Mouse (Mus musculus) embryonic facial prominence, embryonic 10.5 days (tissue): ENCODE measurements around the gene Olfr692. TPM values are rescaled to one million over a fixed set of nuclear protein-coding genes. Genes with fewer than 3 reads are reported as not detected.
"Not testable (repeated sequence)": the region's sequence is repeated elsewhere in the genome, so short reads cannot be mapped to it uniquely, and the experiment has no call there.

Experiments
- DNase-seq: peaks from one replicate; pipeline ENCODE4 v3.0.0-alpha.2; 2017; ENCODE audit warnings: low spot score
- H3K27ac ChIP-seq: fragments of 300-500 bp; sonication (generic); replicated peaks from 2 replicates; pipeline ENCODE4 v1.5.1; 2016; ENCODE audit warnings: mild to moderate bottlenecking
- H3K27me3 ChIP-seq: fragments of 300-500 bp; sonication (generic); replicated peaks from 2 replicates; pipeline ENCODE4 v1.6.1; 2016; ENCODE audit warnings: low read depth, mild to moderate bottlenecking; ENCODE audit not compliant: poor library complexity, severe bottlenecking
- H3K36me3 ChIP-seq: fragments of 300-500 bp; sonication (generic); replicated peaks from 2 replicates; pipeline ENCODE4 v1.6.1; 2016; ENCODE audit warnings: mild to moderate bottlenecking, moderate library complexity
- H3K4me1 ChIP-seq: fragments of 300-500 bp; sonication (generic); 2 replicates; pipeline ENCODE4 v1.6.1; 2016
- H3K4me3 ChIP-seq: fragments of 300-500 bp; sonication (generic); 2 replicates; pipeline ENCODE4 v1.5.1; 2016; ENCODE audit warnings: mild to moderate bottlenecking, moderate library complexity
- H3K9me3 ChIP-seq: fragments of 300-500 bp; sonication (generic); 2 replicates; pipeline ENCODE4 v1.6.1; 2016; ENCODE audit warnings: mild to moderate bottlenecking
- WGBS: fragments of 180-500 bp; shearing (Covaris S2); methylation state at CpG from one replicate; pipeline ENCODE4 v1.1.7; 2016; 5-methylcytosine and 5-hydroxymethylcytosine counted together
- polyA plus RNA-seq: library from polyadenylated mRNA; unstranded; fragments of >200 nt; fragmentation: Nextera tagmentation; extraction: Ambion mirVana; gene quantifications from 2 replicates; pipeline ENCODE4 v1.2.1, GENCODE M21; 2016

Gene Olfr692
- polyA plus RNA-seq: not detected in 2 replicates

DNA sequence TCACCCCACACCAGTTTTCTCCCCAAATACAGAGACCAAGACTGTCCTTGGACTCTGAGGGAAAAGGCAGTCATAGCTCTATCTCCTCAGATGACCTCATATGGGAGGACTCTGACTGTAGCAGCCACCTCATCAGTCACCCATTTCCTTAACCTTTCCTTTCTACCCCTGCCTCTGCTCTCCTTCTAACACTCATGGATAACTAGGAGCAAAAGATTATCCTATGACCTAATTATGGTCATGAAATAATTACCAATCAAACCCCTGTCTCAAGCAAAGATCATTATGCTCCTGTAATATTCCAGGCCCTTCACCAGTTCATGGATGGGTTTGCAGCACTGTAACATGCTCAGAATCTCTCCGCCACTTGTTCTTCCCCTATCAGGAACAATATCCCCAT, at the start of gene Olfr692:
Gene Olfr692 (plus strand): TSS at position 301 of the 400 bp plus-strand sequence.
- no peak within 1 kb of the TSS for H3K27ac ChIP-seq
- no peaks in the 10 kb centered on the region for H3K9me3 ChIP-seq
- H3K27me3 ChIP-seq: no peaks in the 10 kb centered on the region
- 98% methylated on average over 1 of the region's 1 CpGs for WGBS
- no peaks in the 10 kb centered on the region for H3K4me1 ChIP-seq
- H3K36me3 ChIP-seq: peaks cover 14% of the 10 kb centered on the region
- no peak for DNase-seq
- no peak within 1 kb of the TSS for H3K4me3 ChIP-seq

DNA sequence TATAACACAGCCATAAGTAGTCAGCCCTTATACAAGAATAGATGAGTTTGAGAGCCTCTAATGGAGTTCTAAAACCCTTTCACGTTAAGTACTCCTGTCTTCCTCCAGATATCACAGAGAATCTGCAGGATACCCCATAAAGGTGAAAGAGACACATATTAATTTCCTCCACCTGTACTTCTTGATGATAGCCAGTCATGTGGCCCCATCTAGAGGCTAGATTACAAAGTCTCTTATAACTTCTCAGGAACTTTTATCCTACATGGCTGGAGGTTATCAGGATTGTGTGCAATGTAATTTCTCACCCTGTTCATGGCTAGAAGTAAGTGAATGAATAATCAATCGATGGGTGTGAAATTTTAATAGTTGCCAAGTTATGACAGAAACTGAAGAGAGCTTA, 42.7 kb upstream of the Olfr692 start:
- 80% methylated on average over 2 of the region's 2 CpGs for WGBS
- no peaks in the 10 kb centered on the region for H3K4me1 ChIP-seq
- no peak overlapping the region for H3K4me3 ChIP-seq
- H3K36me3 ChIP-seq: no peaks in the 10 kb centered on the region
- no peaks in the 10 kb centered on the region for H3K9me3 ChIP-seq
- DNase-seq: no peak
- no peak overlapping the region for H3K27ac ChIP-seq
- H3K27me3 ChIP-seq: no peaks in the 10 kb centered on the region

DNA sequence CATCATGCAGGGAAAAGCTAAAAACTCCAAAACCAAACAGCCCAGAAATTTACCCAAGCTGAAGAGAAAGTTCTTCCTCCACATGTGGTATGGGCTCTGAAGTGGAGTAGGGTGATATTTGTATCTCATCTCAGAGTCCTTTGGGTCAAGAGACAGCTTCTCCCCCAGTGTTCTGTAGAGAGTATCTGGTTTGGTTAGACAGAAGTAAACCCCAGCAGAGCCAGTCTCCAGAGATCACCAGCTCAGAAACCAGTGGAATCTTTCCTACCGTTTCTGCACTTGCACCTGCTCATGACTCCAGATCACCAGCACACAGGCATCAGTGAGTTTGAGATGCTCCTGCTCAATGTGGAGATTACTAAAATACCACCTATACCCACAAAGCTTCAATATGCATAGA, 34.0 kb upstream of the Olfr692 start, which contains the start of gene Olfr690:
Gene Olfr690 (minus strand): TSS at position 101 of the 400 bp plus-strand sequence.
- H3K4me1 ChIP-seq: no peaks in the 10 kb centered on the region
- no peaks in the 10 kb centered on the region for H3K36me3 ChIP-seq
- DNase-seq: no peak
- H3K27me3 ChIP-seq: no peaks in the 10 kb centered on the region
- no peaks in the 10 kb centered on the region for H3K9me3 ChIP-seq
- 78% methylated on average over 1 of the region's 1 CpGs for WGBS
- H3K27ac ChIP-seq: no peak within 1 kb of the TSS
- no peak within 1 kb of the TSS for H3K4me3 ChIP-seq

DNA sequence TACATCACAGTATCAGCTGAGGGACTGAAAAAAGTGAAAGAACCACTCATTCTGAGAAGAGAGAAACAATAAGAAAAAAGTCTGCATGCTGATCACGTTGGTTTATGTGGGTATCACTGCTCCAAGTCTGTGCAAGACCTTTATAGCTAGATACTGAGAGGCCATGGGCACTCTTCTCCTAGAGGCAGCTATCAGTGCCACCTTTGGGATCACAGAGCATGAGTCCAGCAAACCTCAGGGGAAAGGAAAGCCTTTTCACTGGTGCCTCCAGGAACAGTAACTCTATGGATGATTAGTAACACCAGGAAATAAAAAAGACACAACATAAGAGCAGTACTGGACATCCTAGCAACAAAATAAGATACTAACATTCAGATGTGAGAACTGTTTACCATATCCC, 25.9 kb upstream of the Olfr692 start, which contains the start of gene Olfr691:
Gene Olfr691 (minus strand): TSS at position 101 of the 400 bp plus-strand sequence.
- H3K4me3 ChIP-seq: no peak within 1 kb of the TSS
- H3K36me3 ChIP-seq: no peaks in the 10 kb centered on the region
- H3K4me1 ChIP-seq: no peaks in the 10 kb centered on the region
- H3K9me3 ChIP-seq: no peaks in the 10 kb centered on the region
- H3K27me3 ChIP-seq: no peaks in the 10 kb centered on the region
- DNase-seq: no peak
- no peak within 1 kb of the TSS for H3K27ac ChIP-seq
- 54% methylated on average over 1 of the region's 1 CpGs for WGBS

DNA sequence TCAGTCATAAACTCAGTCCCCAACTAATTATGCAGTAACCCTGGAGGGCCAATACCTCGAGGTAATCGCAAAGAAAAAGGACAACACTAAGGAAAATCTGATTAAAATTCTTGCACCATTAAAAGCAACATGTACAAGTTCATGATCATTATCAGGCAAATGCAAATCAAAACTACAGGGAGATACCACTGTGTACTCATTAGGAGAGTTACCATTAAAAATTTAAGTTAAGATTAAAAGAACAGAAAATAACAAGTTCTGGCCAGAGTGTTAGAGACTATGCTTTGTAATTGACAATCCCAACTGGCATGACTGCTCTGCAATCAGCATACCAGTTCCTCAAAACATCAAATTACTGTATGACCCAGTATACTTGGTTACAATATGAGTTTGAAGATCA, 25.3 kb upstream of the Olfr692 start:
- WGBS: 77% methylated on average over 2 of the region's 2 CpGs
- H3K27me3 ChIP-seq: no peaks in the 10 kb centered on the region
- no peak for DNase-seq
- H3K36me3 ChIP-seq: no peaks in the 10 kb centered on the region
- H3K27ac ChIP-seq: no peak overlapping the region
- no peaks in the 10 kb centered on the region for H3K4me1 ChIP-seq
- no peak overlapping the region for H3K4me3 ChIP-seq
- H3K9me3 ChIP-seq: no peaks in the 10 kb centered on the region

DNA sequence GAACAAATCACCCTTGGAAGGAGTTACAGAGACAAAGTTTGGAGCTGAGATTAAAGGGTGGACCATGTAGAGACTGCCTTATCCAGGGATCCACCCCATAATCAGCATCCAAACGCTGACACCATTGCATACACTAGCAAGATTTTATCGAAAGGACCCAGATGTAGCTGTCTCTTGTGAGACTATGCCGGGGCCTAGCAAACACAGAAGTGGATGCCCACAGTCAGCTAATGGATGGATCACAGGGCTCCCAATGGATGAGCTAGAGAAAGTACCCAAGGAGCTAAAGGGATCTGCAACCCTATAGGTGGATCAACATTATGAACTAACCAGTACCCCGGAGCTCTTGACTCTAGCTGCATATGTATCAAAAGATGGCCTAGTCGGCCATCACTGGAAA, 12.0 kb upstream of the Olfr692 start:
- not testable (repeated sequence) for H3K9me3 ChIP-seq, H3K27me3 ChIP-seq, H3K4me3 ChIP-seq, DNase-seq, H3K27ac ChIP-seq, H3K36me3 ChIP-seq, H3K4me1 ChIP-seq
- no CpG with 5 or more reads among the region's 5 CpGs for WGBS

DNA sequence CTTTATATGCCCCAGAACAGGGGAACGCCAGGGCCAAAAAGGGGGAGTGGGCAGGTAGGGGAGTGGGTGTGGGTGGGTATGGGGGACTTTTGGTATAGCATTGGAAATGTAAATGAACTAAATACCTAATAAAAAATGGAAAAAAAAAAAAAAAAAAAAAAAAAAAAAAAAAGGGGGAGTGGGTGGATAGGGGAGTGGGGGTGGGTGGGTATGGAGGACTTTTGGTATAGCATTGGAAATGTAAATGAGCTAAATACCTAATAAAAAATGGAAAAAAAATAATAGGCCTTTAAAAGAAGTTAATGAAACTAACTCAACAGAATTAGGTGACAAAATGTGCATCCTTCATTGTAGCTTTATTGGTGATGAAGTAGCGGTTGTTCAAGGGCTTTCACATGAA, 11.5 kb upstream of the Olfr692 start:
- DNase-seq, H3K4me3 ChIP-seq: not testable (repeated sequence)
- WGBS: 94% methylated on average over 1 of the region's 2 CpGs

DNA sequence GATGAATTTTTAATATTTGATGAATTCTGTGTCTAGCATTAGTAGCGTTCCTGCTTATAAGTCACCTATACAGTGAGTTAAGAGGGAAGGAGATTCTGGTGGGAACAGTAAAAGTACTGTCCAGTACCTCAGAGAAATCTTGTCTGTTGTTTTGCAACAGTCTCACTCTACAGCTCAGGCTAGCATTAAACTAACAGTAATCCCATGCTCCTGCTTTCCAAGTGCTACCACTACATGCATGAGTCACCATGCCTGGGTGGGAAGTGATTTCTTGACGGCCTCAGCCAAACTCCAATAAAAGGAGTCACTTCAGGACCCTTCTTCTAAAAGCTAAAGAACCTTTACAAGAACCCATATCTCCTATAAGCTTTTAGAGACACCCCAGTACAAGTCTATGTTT, 6.3 kb upstream of the Olfr692 start:
- 81% methylated on average over 2 of the region's 2 CpGs for WGBS

More for the DNA sequence above, 11.5 kb upstream of the Olfr692 start:
- H3K27ac ChIP-seq, H3K27me3 ChIP-seq, H3K4me1 ChIP-seq, H3K36me3 ChIP-seq, H3K9me3 ChIP-seq: not testable (repeated sequence)

DNA sequence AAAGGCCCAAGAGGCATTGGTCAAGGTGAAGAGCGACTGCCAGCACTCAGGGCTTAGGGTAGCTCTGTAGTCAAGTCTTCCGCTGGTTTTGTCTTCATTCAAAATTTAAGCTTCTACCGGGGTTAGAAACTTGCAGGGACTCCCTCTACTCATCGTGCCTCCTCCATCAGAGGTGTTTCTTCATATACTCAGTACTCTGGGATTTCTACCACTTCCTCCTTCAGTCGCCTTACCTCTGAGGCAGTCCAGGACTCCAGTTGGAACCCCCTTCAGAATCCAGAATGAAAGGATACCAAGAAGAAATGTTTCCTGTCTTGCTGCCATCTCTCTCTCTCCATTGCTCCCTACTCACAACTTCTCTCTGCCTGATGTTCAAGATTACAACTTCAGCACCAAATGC, 762 bp upstream of the Olfr692 start:
- H3K4me3 ChIP-seq: no peak overlapping the region
- no peak for DNase-seq
- H3K9me3 ChIP-seq: no peaks in the 10 kb centered on the region
- no peak overlapping the region for H3K27ac ChIP-seq
- peaks cover 9% of the 10 kb centered on the region for H3K36me3 ChIP-seq
- 90% methylated on average over 5 of the region's 5 CpGs for WGBS
- no peaks in the 10 kb centered on the region for H3K27me3 ChIP-seq
- no peaks in the 10 kb centered on the region for H3K4me1 ChIP-seq

More for the DNA sequence above, 6.3 kb upstream of the Olfr692 start:
- Histone ChIP-seq H3K4me3 (no peak overlapping the region), H3K27ac (no peak overlapping the region), H3K9me3 (no peaks in the 10 kb centered on the region), H3K27me3 (no peaks in the 10 kb centered on the region), H3K36me3 (no peaks in the 10 kb centered on the region), H3K4me1 (no peaks in the 10 kb centered on the region)
- no peak for DNase-seq

DNA sequence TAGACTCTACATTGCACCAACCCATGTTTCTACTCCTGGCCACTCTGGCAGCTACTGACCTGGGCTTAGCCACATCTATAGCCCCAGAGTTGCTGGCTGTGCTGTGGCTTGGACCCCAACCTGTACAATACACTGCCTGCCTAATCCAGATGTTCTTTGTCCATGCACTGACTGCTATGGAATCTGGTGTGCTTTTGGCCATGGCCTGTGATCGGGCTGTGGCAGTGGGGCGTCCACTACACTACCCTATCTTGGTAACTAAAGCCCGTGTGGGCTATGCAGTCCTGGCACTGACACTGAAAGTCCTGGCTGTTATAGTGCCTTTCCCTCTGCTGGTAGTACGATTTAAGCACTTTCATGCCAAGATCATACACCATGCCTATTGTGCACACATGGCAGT, 491 bp downstream of the Olfr692 start:
- Histone ChIP-seq H3K9me3 (no peaks in the 10 kb centered on the region), H3K27ac (no peak overlapping the region), H3K4me3 (no peak overlapping the region), H3K27me3 (no peaks in the 10 kb centered on the region), H3K4me1 (no peaks in the 10 kb centered on the region), H3K36me3 (peaks cover 20% of the 10 kb centered on the region)
- DNase-seq: no peak
- 92% methylated on average over 4 of the region's 4 CpGs for WGBS

DNA sequence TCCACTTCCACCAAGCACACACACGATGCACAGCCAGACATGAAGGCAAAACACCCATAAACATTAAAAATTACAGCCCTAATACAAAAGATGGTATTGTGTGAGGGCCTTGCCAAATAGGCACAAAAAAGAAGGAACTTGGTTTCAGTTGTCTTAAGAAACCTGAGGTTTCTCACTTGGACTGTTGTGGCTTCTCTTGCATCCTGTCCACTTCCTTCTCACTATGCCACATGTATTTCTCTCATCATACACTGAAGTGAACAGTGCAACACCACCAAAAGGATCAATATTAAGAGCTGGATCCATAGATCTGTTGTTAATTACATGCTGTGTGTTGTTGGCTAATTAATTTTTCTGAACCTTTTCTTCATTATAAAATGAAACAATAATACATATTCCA, 4.9 kb downstream of the Olfr692 start:
- Histone ChIP-seq H3K4me3 (no peak overlapping the region), H3K36me3 (peaks cover 61% of the 10 kb centered on the region), H3K9me3 (no peaks in the 10 kb centered on the region), H3K4me1 (no peaks in the 10 kb centered on the region), H3K27me3 (no peaks in the 10 kb centered on the region), H3K27ac (no peak overlapping the region)
- 87% methylated on average over 1 of the region's 1 CpGs for WGBS
- DNase-seq: no peak

DNA sequence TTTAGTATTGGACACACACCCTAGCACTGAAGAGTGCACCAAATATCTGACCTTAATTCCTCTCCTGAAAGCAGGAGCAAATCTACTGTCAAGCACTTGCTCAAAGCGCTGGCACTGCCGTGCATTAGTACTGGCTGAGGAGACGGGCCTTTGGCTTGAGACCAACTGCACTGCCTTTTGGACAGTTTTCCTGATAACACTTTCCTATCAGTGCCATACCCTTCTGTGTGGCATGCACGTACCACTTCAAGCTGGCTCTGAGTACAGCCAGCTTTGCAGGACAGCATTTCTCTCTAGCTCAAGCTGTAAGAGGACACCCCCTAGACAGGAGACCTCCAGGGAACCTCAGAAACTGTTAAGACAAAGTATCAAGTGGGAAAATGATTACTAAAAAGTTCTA, 5.5 kb downstream of the Olfr692 start:
- Histone ChIP-seq H3K27ac (no peak overlapping the region), H3K9me3 (no peaks in the 10 kb centered on the region), H3K36me3 (peaks cover 67% of the 10 kb centered on the region), H3K27me3 (no peaks in the 10 kb centered on the region), H3K4me3 (no peak overlapping the region), H3K4me1 (no peaks in the 10 kb centered on the region)
- 97% methylated on average over 4 of the region's 4 CpGs for WGBS
- DNase-seq: no peak

DNA sequence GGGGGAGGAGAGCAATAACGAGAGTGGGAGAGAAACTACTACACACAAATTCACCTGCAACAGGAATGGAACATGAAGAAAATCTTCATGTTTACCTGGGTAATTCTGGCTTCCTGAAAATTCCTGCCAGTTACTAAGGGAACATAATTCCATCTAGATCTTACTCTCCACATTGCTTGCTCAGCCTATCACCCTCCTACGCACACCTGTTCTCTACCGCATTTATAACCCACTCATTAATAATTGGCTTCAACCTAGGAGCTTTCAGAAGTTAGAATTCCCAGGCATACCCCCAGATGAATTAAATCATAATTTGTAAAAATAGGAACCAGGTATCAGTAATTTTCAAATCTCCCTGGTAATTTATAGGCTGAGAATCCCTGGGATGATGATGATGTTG, 5.9 kb downstream of the Olfr692 start:
- H3K27ac ChIP-seq: no peak overlapping the region
- H3K4me1 ChIP-seq: no peaks in the 10 kb centered on the region
- H3K36me3 ChIP-seq: peaks cover 72% of the 10 kb centered on the region
- H3K9me3 ChIP-seq: no peaks in the 10 kb centered on the region
- H3K27me3 ChIP-seq: no peaks in the 10 kb centered on the region
- H3K4me3 ChIP-seq: no peak overlapping the region
- no peak for DNase-seq
- 97% methylated on average over 3 of the region's 3 CpGs for WGBS

DNA sequence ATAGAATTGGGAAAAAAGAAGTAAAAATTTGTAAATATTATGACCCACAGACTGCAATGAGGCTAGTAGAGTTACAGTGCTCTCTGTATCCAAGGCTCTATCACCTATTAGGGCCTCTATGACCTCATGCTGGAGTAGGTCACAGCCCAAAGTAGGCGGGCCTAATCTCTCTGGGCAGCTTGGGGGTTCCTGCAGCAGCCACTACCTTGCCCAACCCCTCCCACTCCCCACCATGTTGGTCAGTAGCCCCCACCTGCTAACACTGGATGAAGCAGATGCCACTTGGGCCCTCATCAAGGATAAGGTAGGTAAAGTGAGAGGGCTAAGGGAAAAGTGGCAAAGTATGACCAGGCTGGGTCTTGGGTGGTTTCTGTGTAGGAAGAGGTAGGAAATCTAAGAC, 6.8 kb downstream of the Olfr692 start, which contains the start of gene Gm5901:
Gene Gm5901 (plus strand): TSS at position 173 of the 400 bp plus-strand sequence.
- DNase-seq: no peak
- H3K36me3 ChIP-seq: peaks cover 81% of the 10 kb centered on the region
- H3K4me3 ChIP-seq: no peak within 1 kb of the TSS
- WGBS: 90% methylated on average over 1 of the region's 1 CpGs
- no peaks in the 10 kb centered on the region for H3K27me3 ChIP-seq
- no peak within 1 kb of the TSS for H3K27ac ChIP-seq
- H3K4me1 ChIP-seq: no peaks in the 10 kb centered on the region
- no peaks in the 10 kb centered on the region for H3K9me3 ChIP-seq
